ENCODE assay signal across 8 mouse cellular contexts in the genomic region with DNA sequence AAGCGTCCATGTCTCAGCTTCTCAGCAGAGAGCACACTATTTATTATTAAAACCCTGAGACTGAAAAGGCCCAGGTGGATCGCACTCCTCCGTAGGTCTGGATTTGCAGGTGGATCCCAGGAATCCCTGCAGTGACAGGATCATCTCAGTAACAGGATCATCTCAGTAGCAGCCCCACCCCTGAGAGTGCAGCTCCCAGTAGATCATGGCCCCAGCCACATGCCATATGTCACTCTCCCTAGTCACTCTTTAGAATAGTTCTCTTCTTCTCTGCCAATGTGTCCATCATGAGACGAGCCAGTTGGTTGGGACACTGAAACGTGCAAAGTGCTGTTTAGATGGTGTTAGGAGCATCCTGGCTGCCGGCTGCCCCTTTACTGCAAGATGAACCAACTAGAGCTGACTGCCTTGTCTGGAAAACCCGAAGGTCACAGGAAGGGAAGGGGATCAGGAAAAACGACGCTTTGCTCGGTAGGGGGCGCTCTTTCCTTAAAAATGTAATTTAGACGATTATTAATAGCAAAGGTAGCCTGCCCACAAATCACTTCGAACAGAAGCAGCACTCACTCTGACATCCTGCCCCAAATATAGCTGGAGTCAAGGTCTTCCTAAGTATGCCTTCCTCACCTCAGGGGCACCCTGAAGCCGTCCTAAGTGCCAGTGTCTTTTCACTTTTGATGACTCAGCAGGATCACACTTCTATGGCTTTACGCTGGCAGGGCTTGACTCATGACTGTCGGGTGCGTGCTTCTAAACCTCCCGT. TPM values are rescaled to one million over a fixed set of nuclear protein-coding genes. Genes with fewer than 3 reads are reported as not detected.
A peak's percentile ranks its signal among the peaks of the same experiment; 100 is the strongest.
DNase-seq lines count a peak whose midpoint lies in the region; ATAC-seq and TF ChIP-seq lines count a peak whose summit lies in the region.

No protein-coding gene starts in this region.

- no peaks in the 10 kb centered on the region for H3K9me3 ChIP-seq in hindbrain, embryonic 12.5 days (replicated peaks)
- no peaks in the 10 kb centered on the region for H3K9me3 ChIP-seq in lung, embryonic 16.5 days (ENCODE audit: control insufficient read depth, low read length)

- H3K27me3 ChIP-seq in hindbrain, embryonic 12.5 days: no peaks in the 10 kb centered on the region
- H3K27me3 ChIP-seq in lung, embryonic 16.5 days (ENCODE audit: control insufficient read depth, insufficient read depth, low read depth, low read length): no peaks in the 10 kb centered on the region
- no peaks in the 10 kb centered on the region for H3K27me3 ChIP-seq in thymus, adult 2 months (ENCODE audit: control insufficient read depth, insufficient read depth, low read length)

- no peak overlapping the region for H3K4me3 ChIP-seq in hindbrain, embryonic 12.5 days
- H3K4me3 ChIP-seq in lung, embryonic 16.5 days (ENCODE audit: low read length): no peak overlapping the region; the same call in 1 of the 2 replicates
- H3K4me3 ChIP-seq in thymus, adult 2 months (ENCODE audit: control insufficient read depth, insufficient read depth, low read length): no peak overlapping the region

- H3K27ac ChIP-seq in hindbrain, embryonic 12.5 days: no peak overlapping the region
- peak overlapping the region; percentile 40 for H3K27ac ChIP-seq in lung, embryonic 16.5 days (ENCODE audit: low read length)
- H3K27ac ChIP-seq in thymus, adult 2 months (ENCODE audit: control insufficient read depth, insufficient read depth, low read length): no peak overlapping the region

- H3K9ac ChIP-seq in hindbrain, embryonic 12.5 days: no peak overlapping the region
- H3K9ac ChIP-seq in lung, embryonic 16.5 days (ENCODE audit: low read length): no peak overlapping the region

- peaks cover 47% of the 10 kb centered on the region for H3K4me1 ChIP-seq in hindbrain, embryonic 12.5 days
- H3K4me1 ChIP-seq in lung, embryonic 16.5 days (replicated peaks; ENCODE audit: control insufficient read depth, insufficient read depth, low read length): peaks cover 59% of the 10 kb centered on the region
- H3K4me1 ChIP-seq in thymus, adult 2 months (replicated peaks; ENCODE audit: control insufficient read depth, insufficient read depth, low read length): peaks cover 35% of the 10 kb centered on the region

- TF ChIP-seq CTCF in thymus, adult 2 months (IDR thresholded peaks at IDR 0.05; ENCODE audit: borderline replicate concordance, control insufficient read depth, extremely low read depth, insufficient read depth, low read length, poor library complexity): 0 out of 2 replicates have a peak, but pooled peaks have one; percentile 34

- no peak for TF ChIP-seq POLR2A in thymus, adult 2 months (IDR thresholded peaks at IDR 0.05; ENCODE audit: control insufficient read depth, extremely low read depth, insufficient read depth, low read length, poor library complexity)

- DNase-seq in Muller cell, postnatal 12 days (ENCODE audit: inconsistent ontology term): peak; percentile 73
- DNase-seq in cerebellum, adult 9-11 months: peak; percentile 79
- peak; percentile 66 to 73 for DNase-seq in frontal cortex, postnatal 25 days (ENCODE audit: low spot score in 2 of 2)
- peak; percentile 54 for DNase-seq in layer of hippocampus, adult 9-11 months
- DNase-seq in ovary, adult 18-20 months (ENCODE audit: low spot score): peak; percentile 58
- DNase-seq in thymus, adult 2 months: peak; percentile 62

- 39% methylated on average over 18 of the region's 18 CpGs for WGBS in hindbrain, embryonic 12.5 days
- WGBS in lung, embryonic 16.5 days: 24% methylated on average over 18 of the region's 18 CpGs
- 34% methylated on average over 18 of the region's 18 CpGs for WGBS in thymus, adult 2 months

- H3K36me3 ChIP-seq in hindbrain, embryonic 12.5 days: no peaks in the 10 kb centered on the region
- no peaks in the 10 kb centered on the region for H3K36me3 ChIP-seq in lung, embryonic 16.5 days (ENCODE audit: control insufficient read depth, insufficient read depth, low read length)
- H3K36me3 ChIP-seq in thymus, adult 2 months (ENCODE audit: control insufficient read depth, insufficient read depth, low read length): no peaks in the 10 kb centered on the region

- ATAC-seq in hindbrain, embryonic 12.5 days (ENCODE audit: low FRiP score): peak; percentile 30; the same call in 1 of the 2 replicates
- peak; percentile 32 for ATAC-seq in lung, embryonic 16.5 days (ENCODE audit: low read depth)

- no peak overlapping the region for H3K4me2 ChIP-seq in hindbrain, embryonic 12.5 days (replicated peaks)
- H3K4me2 ChIP-seq in lung, embryonic 16.5 days (ENCODE audit: low read depth, low read length): peak overlapping the region; percentile 2

RNA-seq across cellular contexts. Expression of a gene that starts 20.8 kb away (rescaled TPM):
- polyA plus RNA-seq in hindbrain, embryonic 12.5 days (2016; fragmentation: Nextera tagmentation; extraction: Ambion mirVana): 14.3 and 15.6 TPM in 2 replicates
- 25.8 and 28.3 TPM in 2 replicates for polyA plus RNA-seq in lung, embryonic 16.5 days (2015; fragmentation: Nextera tagmentation; extraction: Ambion mirVana)
- 47.2 and 54.9 TPM in 2 replicates for polyA plus RNA-seq in thymus, adult 2 months (2012; rRNA removed)
